Mouse (Mus musculus) cerebellum, adult 2 months (tissue): ENCODE data around the gene Gfy.

ENCODE experiments used
- CTCF ChIP-seq: fragments of 200-500 bp; IDR thresholded peaks from 2 replicates; pipeline ENCODE4 v1.5.1; 2011; ENCODE audit warnings: low read depth, mild to moderate bottlenecking, control low read depth, low read length, moderate library complexity, borderline replicate concordance; ENCODE audit not compliant: insufficient read depth
- POLR2A ChIP-seq: fragments of 200-500 bp; IDR thresholded peaks from 2 replicates; pipeline ENCODE4 v1.6.1; 2011; ENCODE audit warnings: low read length, control low read depth, borderline replicate concordance; ENCODE audit not compliant: insufficient read depth

- TF ChIP-seq CTCF = no peak
- TF ChIP-seq POLR2A = no peak
Observed at GRCm38 (mm10) chr7:45175398-45175797, 4.0 kb downstream of the Gfy start.
